Mouse (Mus musculus) layer of hippocampus, postnatal 10 days (tissue): Measurements from ENCODE around the gene Cav1. TPM values are rescaled to one million over a fixed set of nuclear protein-coding genes. Genes with fewer than 3 reads are reported as not detected.

Experiments
- DNase-seq, 2 experiments: peaks; one replicate each; pipeline ENCODE4 v3.0.0; 2021; ENCODE audit warnings: low spot score in 2 of 2
- total RNA-seq, 2 experiments: library from RNA; stranded (reverse); gene quantifications; 2 replicates each; pipeline ENCODE4 v1.2.3; 2021

Gene Cav1
- total RNA-seq, 2 experiments from 2014 or later, result 40.8 to 40.9 TPM

- DNase-seq, result no peak
Measured at GRCm38 (mm10) chr6:17316294-17317166, 10.4 kb downstream of the Cav1 start.

- no peak for DNase-seq
Measured at GRCm38 (mm10) chr6:17317167-17317524, 11.0 kb downstream of the Cav1 start.

- DNase-seq, result no peak
Measured at GRCm38 (mm10) chr6:17317944-17318343, 11.8 kb downstream of the Cav1 start.

GRCm38 (mm10) chr6:17321976-17322375 lies 15.8 kb downstream of the Cav1 start:
- no peak for DNase-seq

GRCm38 (mm10) chr6:17327216-17327615 lies 21.1 kb downstream of the Cav1 start:
- no peak for DNase-seq

GRCm38 (mm10) chr6:17329801-17330200 lies 23.7 kb downstream of the Cav1 start:
- no peak for DNase-seq

GRCm38 (mm10) chr6:17337724-17338123 lies 31.6 kb downstream of the Cav1 start:
- DNase-seq, result no peak

GRCm38 (mm10) chr6:17340406-17340805 lies 34.3 kb downstream of the Cav1 start:
- DNase-seq, result no peak

- DNase-seq, result no peak
Measured at GRCm38 (mm10) chr6:17348011-17348410, 41.9 kb downstream of the Cav1 start.

- no peak for DNase-seq
Measured at GRCm38 (mm10) chr6:17350803-17351202, 44.7 kb downstream of the Cav1 start.

GRCm38 (mm10) chr6:17358896-17359690 lies 53.0 kb downstream of the Cav1 start:
- peak; percentile 48 to 56 for DNase-seq

- no peak for DNase-seq
Measured at GRCm38 (mm10) chr6:17362771-17363170, 56.6 kb downstream of the Cav1 start.

- DNase-seq, result no peak
Measured at GRCm38 (mm10) chr6:17363446-17364179, 57.5 kb downstream of the Cav1 start.

- no peak for DNase-seq
Measured at GRCm38 (mm10) chr6:17374326-17374725, 68.2 kb downstream of the Cav1 start.

GRCm38 (mm10) chr6:17377371-17377770 lies 71.2 kb downstream of the Cav1 start:
- no peak for DNase-seq

- DNase-seq, result no peak
Measured at GRCm38 (mm10) chr6:17380102-17380501, 74.0 kb downstream of the Cav1 start.

- DNase-seq, result no peak
Measured at GRCm38 (mm10) chr6:17381690-17382089, 75.6 kb downstream of the Cav1 start.

GRCm38 (mm10) chr6:17385531-17385930 lies 79.4 kb downstream of the Cav1 start:
- DNase-seq, result no peak

- DNase-seq, result no peak
Measured at GRCm38 (mm10) chr6:17387991-17388710, 82.0 kb downstream of the Cav1 start.
